Mouse (Mus musculus) lung, postnatal 25 days (tissue): ENCODE measurements around the gene Eloa.

Source experiments
- DNase-seq: peaks from one replicate; pipeline ENCODE4 v3.0.0; 2022; ENCODE audit warnings: low spot score

Gene Eloa

GRCm38 (mm10) chr4:136030968-136031909 lies 9.7 kb upstream of the Eloa start:
- peak; percentile 14 for DNase-seq

- no peak for DNase-seq
Observed at GRCm38 (mm10) chr4:136028689-136029088, 7.1 kb upstream of the Eloa start.

GRCm38 (mm10) chr4:136028132-136028564 lies 6.6 kb upstream of the Eloa start:
- DNase-seq: peak; percentile 12

GRCm38 (mm10) chr4:136027416-136028131 lies 6.0 kb upstream of the Eloa start:
- DNase-seq: no peak

GRCm38 (mm10) chr4:136025350-136025749 lies 3.8 kb upstream of the Eloa start:
- no peak for DNase-seq

GRCm38 (mm10) chr4:136022924-136023323 lies 1.4 kb upstream of the Eloa start:
- DNase-seq: no peak

GRCm38 (mm10) chr4:136020743-136021548 lies 617 bp downstream of the Eloa start:
- DNase-seq: peak; percentile 47

GRCm38 (mm10) chr4:136016059-136016602 lies 5.4 kb downstream of the Eloa start:
- DNase-seq: no peak

GRCm38 (mm10) chr4:136010586-136010985 lies 11.0 kb downstream of the Eloa start:
- no peak for DNase-seq

GRCm38 (mm10) chr4:136008782-136009447 lies 12.6 kb downstream of the Eloa start:
- DNase-seq: no peak

- peak; percentile 10 for DNase-seq
Observed at GRCm38 (mm10) chr4:136006821-136007220, 14.7 kb downstream of the Eloa start.

GRCm38 (mm10) chr4:136004921-136005320 lies 16.6 kb downstream of the Eloa start:
- no peak for DNase-seq

- DNase-seq: no peak
Observed at GRCm38 (mm10) chr4:136004107-136004675, 17.4 kb downstream of the Eloa start.

- DNase-seq: no peak
Observed at GRCm38 (mm10) chr4:135995118-135995517, 26.4 kb downstream of the Eloa start.

- no peak for DNase-seq
Observed at GRCm38 (mm10) chr4:135993941-135994340, 27.6 kb downstream of the Eloa start.

GRCm38 (mm10) chr4:135987714-135988113 lies 33.8 kb downstream of the Eloa start:
- DNase-seq: no peak

GRCm38 (mm10) chr4:135986943-135987710 lies 34.4 kb downstream of the Eloa start, which contains the start of gene Pithd1:
Pithd1 (minus strand) TSS chr4:135987264.
- peak; percentile 92 for DNase-seq

- no peak for DNase-seq
Observed at GRCm38 (mm10) chr4:135986301-135986942, 35.1 kb downstream of the Eloa start.

- DNase-seq: no peak
Observed at GRCm38 (mm10) chr4:135985769-135986168, 35.8 kb downstream of the Eloa start.

- DNase-seq: no peak
Observed at GRCm38 (mm10) chr4:135985193-135985592, 36.4 kb downstream of the Eloa start.
